Mouse (Mus musculus) urinary bladder, postnatal 36 days (tissue): ENCODE data around the gene AI597479.

Experiments
- DNase-seq, 2 experiments: peaks; one replicate each; pipeline ENCODE4 v3.0.0; 2022; ENCODE audit warnings: low spot score in 2 of 2, mixed read lengths in 1 of 2

The AI597479 gene

DNA sequence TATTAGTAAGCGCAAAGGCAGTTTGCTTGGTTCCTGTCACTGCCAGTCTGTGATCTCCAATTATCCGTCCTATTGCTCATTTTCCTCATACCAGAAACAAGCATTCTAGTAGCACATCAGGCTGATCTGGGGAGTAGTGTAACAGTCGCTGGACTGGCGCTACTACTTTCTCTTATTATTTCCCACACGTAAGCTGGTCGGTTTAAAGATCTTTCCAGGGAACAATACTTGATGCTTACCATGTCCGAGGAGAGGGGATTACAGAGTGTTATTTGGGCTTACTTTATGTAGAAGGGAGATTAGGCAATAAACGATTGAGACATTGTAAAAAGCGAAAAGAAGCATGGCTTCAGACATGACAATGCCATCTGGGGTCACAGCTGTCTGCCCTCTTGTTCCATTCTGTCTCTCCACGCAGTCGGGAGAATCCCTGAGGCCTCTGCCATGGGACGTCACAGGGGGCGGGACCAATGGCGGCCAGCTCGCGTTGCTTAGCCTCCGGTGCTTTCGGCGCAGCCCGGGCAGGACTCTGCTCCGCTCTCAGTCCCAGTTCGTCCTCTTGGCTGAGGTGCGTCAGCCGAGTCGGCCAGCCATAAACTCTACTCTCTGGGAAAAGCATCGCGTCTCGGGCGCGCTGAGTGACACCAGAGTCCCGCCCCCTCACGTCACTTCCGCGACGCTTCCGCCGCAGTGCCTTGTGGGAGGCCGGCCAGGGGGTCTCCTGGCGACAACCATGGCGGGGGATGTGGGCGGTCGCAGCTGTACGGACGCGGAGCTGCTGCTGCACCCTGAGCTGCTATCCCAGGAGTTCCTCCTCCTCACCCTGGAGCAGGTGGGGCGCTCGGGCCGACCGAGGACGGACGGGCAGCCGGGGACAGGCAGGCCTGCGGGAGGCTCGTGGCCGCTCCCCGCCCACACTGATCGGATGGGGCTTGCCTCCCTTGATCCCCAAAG is at the start of gene AI597479, which contains the start of gene Tgfbrap1:
Gene AI597479, plus strand, starts transcription at position 680 of the 954 bp plus-strand sequence.
Gene Tgfbrap1, minus strand, starts transcription at position 607 of the 954 bp plus-strand sequence.
- DNase-seq, result peak; percentile 88 to 93

DNA sequence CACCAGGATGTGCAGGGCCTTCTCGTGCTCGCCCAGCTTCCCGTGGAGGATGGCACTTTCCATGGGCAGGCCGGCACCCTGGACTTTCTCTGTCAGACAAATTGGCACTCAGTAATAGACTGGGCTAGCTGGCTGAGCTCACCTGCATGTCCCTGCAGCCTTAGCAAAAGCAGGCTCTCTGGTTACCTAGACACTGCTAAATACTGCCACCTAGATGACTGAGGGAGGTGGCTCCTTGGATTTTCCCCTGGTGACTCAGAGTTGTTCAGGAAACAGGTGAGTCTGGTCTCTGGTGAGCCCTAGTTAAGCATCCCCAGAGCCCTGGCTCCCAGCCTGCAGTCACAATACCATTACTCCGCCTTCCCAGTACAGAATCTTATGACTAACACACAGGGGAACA is 46.6 kb upstream of the AI597479 start:
- DNase-seq, result peak in 1 of 2 experiments; percentile 3

DNA sequence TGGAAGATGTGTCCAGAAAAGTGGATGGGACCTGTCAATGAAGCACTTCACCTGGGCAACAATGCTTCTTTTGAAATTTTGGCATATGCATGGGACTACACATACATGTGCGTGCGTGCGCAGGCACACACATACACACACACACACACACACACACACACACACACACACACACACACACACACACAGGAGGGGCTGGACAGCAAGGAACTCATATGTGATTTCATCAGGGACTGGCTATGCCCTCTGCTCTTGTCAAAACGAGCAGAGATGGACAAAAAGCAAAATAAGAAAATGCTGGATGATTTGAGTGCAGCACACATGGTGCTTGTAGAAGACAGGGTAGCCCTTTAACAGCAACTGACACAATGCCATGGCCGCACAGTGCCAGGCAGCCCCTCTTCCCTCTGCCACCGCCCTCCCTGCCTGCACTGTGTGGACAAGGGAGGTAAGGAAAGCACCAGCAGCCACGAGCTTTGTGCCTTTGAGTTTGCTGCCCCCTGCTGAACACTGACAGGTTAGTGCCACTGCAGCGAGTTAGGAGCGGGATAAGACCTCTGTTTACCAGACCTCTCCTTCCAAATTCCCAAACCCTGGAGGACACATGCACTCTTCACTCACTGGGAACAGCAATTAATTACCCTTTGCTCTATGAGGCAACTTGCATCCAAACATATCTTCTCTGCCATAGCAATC is 32.7 kb upstream of the AI597479 start:
- DNase-seq, result peak; percentile 7 to 13

- no peak for DNase-seq
These were observed 31.9 kb upstream of the AI597479 start for GRCm38 (mm10) chr1:43066573-43066972.

GRCm38 (mm10) chr1:43067551-43067950 is 31.0 kb upstream of the AI597479 start:
- no peak for DNase-seq

DNA sequence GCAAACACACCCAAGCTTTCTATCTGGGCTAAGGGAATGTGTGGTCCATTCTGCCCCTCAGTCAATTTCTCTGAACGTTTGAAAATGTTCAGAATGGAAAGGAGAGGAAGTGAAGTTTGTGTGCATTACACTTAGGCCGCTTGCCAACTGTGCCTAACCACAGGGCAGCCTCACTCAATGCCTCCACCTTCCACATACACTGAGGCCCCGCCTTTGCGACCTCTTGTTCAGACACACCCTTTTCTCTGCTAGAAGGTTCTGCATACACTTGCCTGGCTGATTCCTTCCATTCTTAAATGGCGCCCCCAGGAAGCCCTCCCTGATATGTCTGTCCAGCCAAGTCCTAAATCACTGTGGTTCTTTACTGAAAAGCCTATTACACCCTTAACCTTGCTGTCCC is 27.8 kb upstream of the AI597479 start:
- DNase-seq, result no peak

DNA sequence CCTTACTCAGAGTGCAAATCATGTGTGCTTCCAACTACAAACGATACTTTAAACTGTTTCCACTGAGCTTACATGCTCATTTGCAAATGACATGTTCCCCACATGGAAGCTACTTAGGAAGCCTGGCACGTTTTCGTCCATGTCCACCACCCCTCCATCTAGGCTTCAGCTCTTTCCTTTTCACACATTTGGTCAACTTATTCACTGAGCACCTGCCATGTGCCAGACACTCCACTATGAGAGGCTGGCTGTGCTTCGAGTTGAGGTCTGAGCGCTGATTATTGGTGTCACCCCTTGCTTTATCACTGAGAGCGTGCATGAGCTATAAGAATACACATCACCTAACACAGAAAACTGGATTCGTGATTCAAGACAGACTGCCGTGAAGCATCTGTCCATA is 26.5 kb upstream of the AI597479 start:
- no peak for DNase-seq

- DNase-seq, result no peak
These were observed 25.9 kb upstream of the AI597479 start for GRCm38 (mm10) chr1:43072561-43072960.

- no peak for DNase-seq
These were observed 23.7 kb upstream of the AI597479 start for GRCm38 (mm10) chr1:43074791-43075190.

- no peak for DNase-seq
These were observed 20.4 kb upstream of the AI597479 start for GRCm38 (mm10) chr1:43078124-43078523.

GRCm38 (mm10) chr1:43082946-43083345 is 15.6 kb upstream of the AI597479 start:
- DNase-seq, result no peak

GRCm38 (mm10) chr1:43090418-43090817 is 8.1 kb upstream of the AI597479 start:
- DNase-seq, result no peak

GRCm38 (mm10) chr1:43091306-43092055 is 7.0 kb upstream of the AI597479 start:
- DNase-seq, result no peak

GRCm38 (mm10) chr1:43092056-43093015 is 6.2 kb upstream of the AI597479 start:
- peak; percentile 61 to 67 for DNase-seq

GRCm38 (mm10) chr1:43094206-43094605 is 4.3 kb upstream of the AI597479 start:
- no peak for DNase-seq

GRCm38 (mm10) chr1:43108729-43109128 is 10.2 kb downstream of the AI597479 start:
- no peak for DNase-seq

DNA sequence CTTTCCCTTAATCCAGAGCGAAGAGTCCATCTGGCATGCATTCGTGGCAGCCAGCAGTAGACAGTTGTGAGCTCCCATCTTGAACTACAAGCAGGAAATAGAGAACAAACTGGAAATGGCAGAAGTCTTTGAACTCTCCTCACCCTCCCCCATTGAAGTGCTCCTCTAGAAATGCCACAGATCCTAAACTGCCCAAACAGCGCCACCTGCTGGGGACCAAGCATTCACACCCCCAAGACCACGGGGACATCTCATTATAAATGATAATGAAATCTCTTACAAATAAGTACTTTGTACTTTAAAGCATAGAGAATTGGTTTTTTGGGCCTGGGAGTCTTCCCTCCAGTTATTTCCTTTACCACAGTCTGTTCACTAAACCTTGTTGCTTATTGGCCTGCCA is 12.0 kb downstream of the AI597479 start:
- peak in 1 of 2 experiments; percentile 33 for DNase-seq

- DNase-seq, result peak; percentile 13 to 43
These were observed 14.4 kb downstream of the AI597479 start for GRCm38 (mm10) chr1:43112882-43113281.

DNA sequence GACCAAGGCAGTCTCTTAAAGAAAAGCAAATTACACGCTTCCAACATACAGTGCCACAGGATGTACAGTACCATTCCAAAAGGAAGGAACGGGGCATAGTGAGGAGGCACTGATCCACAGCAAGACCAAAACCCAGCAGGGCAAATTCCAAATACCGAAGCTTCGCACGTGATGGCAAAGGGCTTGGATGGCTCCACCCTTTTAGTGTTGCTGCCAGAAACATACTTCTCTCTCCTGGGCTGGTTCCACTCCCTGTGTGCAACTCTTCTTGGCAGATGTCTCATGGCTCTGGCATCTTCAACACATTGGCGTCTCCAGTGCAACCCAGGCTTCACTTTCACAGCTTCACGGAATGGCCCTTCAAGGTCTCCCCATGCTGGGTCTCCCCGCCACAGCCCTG is 18.9 kb downstream of the AI597479 start:
- DNase-seq, result no peak

DNA sequence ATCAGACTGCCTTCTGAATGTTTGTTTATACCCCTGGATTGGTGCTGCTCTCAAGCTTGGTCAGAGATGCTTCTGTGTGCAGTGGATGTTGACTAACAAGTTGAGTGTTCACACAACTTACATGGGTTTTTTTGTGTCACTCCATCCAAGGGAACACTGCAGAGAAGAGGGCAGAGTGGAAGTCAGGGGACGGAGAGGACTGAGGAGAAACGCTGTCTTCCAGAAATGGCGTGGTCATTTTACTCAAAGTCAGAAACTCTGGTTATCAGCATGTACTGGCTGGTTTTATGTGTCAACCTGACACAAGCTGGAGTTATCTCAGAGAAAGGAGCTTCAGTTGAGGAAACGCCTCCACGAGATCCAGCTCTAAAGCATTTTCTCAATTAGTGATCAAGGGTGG is 22.4 kb downstream of the AI597479 start:
- no peak for DNase-seq

DNA sequence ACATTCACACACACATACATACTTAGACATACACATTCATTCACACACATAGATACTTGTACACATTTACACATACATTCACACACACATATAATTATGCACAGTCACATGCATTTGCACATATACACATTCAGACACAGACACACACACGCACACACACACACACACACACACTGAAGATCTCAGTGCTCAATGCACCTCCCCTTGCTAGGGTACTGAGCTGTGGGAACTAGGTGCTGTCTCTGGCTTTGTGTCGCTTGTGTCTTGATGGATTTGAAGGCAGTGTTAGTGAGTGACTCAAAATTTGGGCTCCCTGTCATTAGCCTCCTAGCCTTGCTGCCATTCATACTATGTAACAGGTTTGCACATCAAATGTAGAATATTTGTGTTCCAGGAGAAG is 24.1 kb downstream of the AI597479 start:
- no peak for DNase-seq
